Comparison of ENCODE assay signal across 13 mouse cellular contexts in the genomic region with DNA sequence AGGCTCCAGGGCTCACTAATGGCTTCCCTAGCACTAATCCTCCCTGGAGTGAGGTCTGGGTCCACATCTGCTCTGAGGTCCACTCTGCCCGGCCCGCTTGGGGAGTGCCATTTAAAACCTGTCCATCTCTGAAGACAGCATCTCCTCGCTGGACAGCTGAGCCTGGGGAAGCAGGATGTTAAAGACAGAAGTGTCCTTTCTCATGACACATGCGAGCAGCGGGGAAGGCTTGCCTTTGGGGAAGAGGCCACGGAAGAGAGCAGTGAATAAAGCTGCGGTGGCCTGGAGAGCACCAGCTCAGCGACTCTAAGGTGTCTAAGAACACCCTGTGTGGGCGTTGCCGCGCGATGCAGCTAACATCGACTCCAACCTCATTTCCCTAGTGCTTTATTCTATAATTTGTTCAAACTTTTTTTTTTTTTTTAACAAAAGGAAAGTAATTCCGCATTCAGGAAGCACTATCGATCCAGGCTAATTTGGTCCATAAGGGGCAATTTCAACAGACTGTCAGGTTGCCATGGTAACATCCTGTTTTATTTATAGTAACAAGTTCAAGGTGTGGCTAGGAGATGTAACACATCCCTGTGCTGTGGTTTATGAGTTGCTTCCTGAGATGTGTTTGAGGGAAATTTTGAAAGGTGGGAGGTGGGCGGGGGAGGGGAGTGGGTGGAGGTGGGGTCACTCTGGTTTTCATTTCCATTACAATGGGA.
DNase-seq lines count a peak whose midpoint lies in the region; ATAC-seq and TF ChIP-seq lines count a peak whose summit lies in the region.
"Had no signal": no experiment of that assay in that cellular context is flagged by ENCODE, and none has a peak within 500 bp of the region (broad histone marks: within the 10 kb centered on the region; RNA-seq: fewer than 3 reads in every experiment).

No protein-coding gene starts in this region.

- no peaks in the 10 kb centered on the region for H3K27me3 ChIP-seq in forebrain, embryonic 14.5 days (replicated peaks; ENCODE audit: control insufficient read depth, insufficient read depth, low read length)
- H3K27me3 ChIP-seq in limb, embryonic 11.5 days (ENCODE audit: control insufficient read depth, insufficient read depth, low read length) = no peaks in the 10 kb centered on the region
- no peaks in the 10 kb centered on the region for H3K27me3 ChIP-seq in neural tube, embryonic 11.5 days (ENCODE audit: control insufficient read depth, insufficient read depth, low read length)
- no peaks in the 10 kb centered on the region for H3K27me3 ChIP-seq in kidney, embryonic 15.5 days

- peak; percentile 70; the same call in 1 of the 2 replicates for ATAC-seq in forebrain, embryonic 14.5 days
- ATAC-seq in limb, embryonic 11.5 days (ENCODE audit: insufficient number of reproducible peaks, low FRiP score, low TSS enrichment, low read depth) = 0 out of 2 replicates have a peak, but pooled peaks have one; percentile 70
- ATAC-seq in neural tube, embryonic 11.5 days (ENCODE audit: insufficient read depth, low FRiP score, low TSS enrichment) = no peak
- no peak for ATAC-seq in kidney, embryonic 15.5 days (replicated peaks; ENCODE audit: low FRiP score)

- peak overlapping the region; percentile 23 for H3K4me2 ChIP-seq in forebrain, embryonic 14.5 days (ENCODE audit: low read length)
- peak overlapping the region; percentile 18; the same call in 1 of the 2 replicates for H3K4me2 ChIP-seq in limb, embryonic 11.5 days (ENCODE audit: low read depth, severe bottlenecking)
- peak overlapping the region; percentile 22; the same call in 1 of the 2 replicates for H3K4me2 ChIP-seq in neural tube, embryonic 11.5 days (ENCODE audit: low read depth)
- no peak overlapping the region for H3K4me2 ChIP-seq in kidney, embryonic 15.5 days
- H3K4me2 ChIP-seq: liver, embryonic 13.5 days had no signal

- no peak for TF ChIP-seq CTCF in layer of hippocampus, adult 2 months (conservative IDR thresholded peaks at IDR 0.05)

- H3K4me1 ChIP-seq in forebrain, embryonic 14.5 days (ENCODE audit: control insufficient read depth, insufficient read depth, low read length) = peaks cover 11% of the 10 kb centered on the region
- H3K4me1 ChIP-seq in limb, embryonic 11.5 days (ENCODE audit: control insufficient read depth, insufficient read depth, low read length) = peaks cover 15% of the 10 kb centered on the region
- H3K4me1 ChIP-seq in neural tube, embryonic 11.5 days (ENCODE audit: control insufficient read depth, insufficient read depth, low read length) = peaks cover 9% of the 10 kb centered on the region
- peaks cover 9% of the 10 kb centered on the region; the same call in 1 of the 2 replicates for H3K4me1 ChIP-seq in kidney, embryonic 15.5 days
- H3K4me1 ChIP-seq: megakaryocyte, embryonic 14.5 days had no signal

- DNase-seq in layer of hippocampus, adult 2 months (ENCODE audit: low spot score in 2 of 2) = no peak
- DNase-seq in layer of hippocampus, adult 9-10 months (ENCODE audit: low spot score) = no peak
- DNase-seq in forebrain, embryonic 14.5 days (ENCODE audit: low spot score) = peak; percentile 63
- peak; percentile 60 for DNase-seq in limb, embryonic 11.5 days (ENCODE audit: low spot score)
- peak; percentile 54 for DNase-seq in neural tube, embryonic 11.5 days (ENCODE audit: low spot score)
- DNase-seq in adrenal gland, postnatal 14 days = no peak
- DNase-seq in layer of hippocampus, adult 11-12 months (ENCODE audit: low spot score) = no peak
- DNase-seq: kidney, postnatal 14 days; liver, embryonic 13.5 days; right cerebral cortex, postnatal 14 days; thymus, adult 2 months had no signal

- peak overlapping the region; percentile 18; the same call in 1 of the 2 replicates for H3K4me3 ChIP-seq in layer of hippocampus, adult 2 months
- H3K4me3 ChIP-seq in forebrain, embryonic 14.5 days (ENCODE audit: low read depth, low read length) = no peak overlapping the region
- no peak overlapping the region for H3K4me3 ChIP-seq in limb, embryonic 11.5 days (ENCODE audit: low read depth, low read length)
- H3K4me3 ChIP-seq in neural tube, embryonic 11.5 days (ENCODE audit: low read depth, low read length) = no peak overlapping the region
- H3K4me3 ChIP-seq in kidney, embryonic 15.5 days (replicated peaks) = no peak overlapping the region
- H3K4me3 ChIP-seq: liver, embryonic 13.5 days; megakaryocyte, embryonic 14.5 days had no signal

- H3K9ac ChIP-seq in forebrain, embryonic 14.5 days (ENCODE audit: low read length) = peak overlapping the region; percentile 40; the same call in 1 of the 2 replicates
- no peak overlapping the region; the same call in 1 of the 2 replicates for H3K9ac ChIP-seq in limb, embryonic 11.5 days (ENCODE audit: low read length)
- H3K9ac ChIP-seq in neural tube, embryonic 11.5 days (ENCODE audit: low read length) = no peak overlapping the region
- no peak overlapping the region for H3K9ac ChIP-seq in kidney, embryonic 15.5 days
- H3K9ac ChIP-seq: liver, embryonic 13.5 days had no signal

- no peaks in the 10 kb centered on the region for H3K36me3 ChIP-seq in forebrain, embryonic 14.5 days (ENCODE audit: control insufficient read depth, insufficient read depth, low read length)
- no peaks in the 10 kb centered on the region for H3K36me3 ChIP-seq in limb, embryonic 11.5 days (ENCODE audit: control insufficient read depth, insufficient read depth, low read length)
- H3K36me3 ChIP-seq in neural tube, embryonic 11.5 days (ENCODE audit: control insufficient read depth, insufficient read depth, low read length) = no peaks in the 10 kb centered on the region
- H3K36me3 ChIP-seq in kidney, embryonic 15.5 days = no peaks in the 10 kb centered on the region
- H3K36me3 ChIP-seq: liver, embryonic 13.5 days had no signal

- whole genome bisulfite sequencing in forebrain, embryonic 14.5 days = 14% methylated on average over 16 of the region's 16 CpGs
- 8% methylated on average over 16 of the region's 16 CpGs for WGBS in limb, embryonic 11.5 days
- WGBS in neural tube, embryonic 11.5 days = 22% methylated on average over 16 of the region's 16 CpGs
- WGBS in kidney, embryonic 15.5 days = 19% methylated on average over 16 of the region's 16 CpGs

- peak overlapping the region; percentile 51; the same call in 1 of the 2 replicates for H3K27ac ChIP-seq in layer of hippocampus, adult 2 months
- H3K27ac ChIP-seq in forebrain, embryonic 14.5 days (ENCODE audit: low read depth, low read length) = 0 out of 2 replicates have a peak overlapping the region, but pooled peaks have one; percentile 30
- H3K27ac ChIP-seq in limb, embryonic 11.5 days (replicated peaks; ENCODE audit: low read depth, low read length) = no peak overlapping the region
- H3K27ac ChIP-seq in neural tube, embryonic 11.5 days (ENCODE audit: low read depth, low read length) = peak overlapping the region; percentile 53
- no peak overlapping the region for H3K27ac ChIP-seq in kidney, embryonic 15.5 days
- H3K27ac ChIP-seq: liver, embryonic 13.5 days had no signal

- H3K9me3 ChIP-seq in forebrain, embryonic 14.5 days (replicated peaks; ENCODE audit: control insufficient read depth, low read length) = no peaks in the 10 kb centered on the region
- no peaks in the 10 kb centered on the region for H3K9me3 ChIP-seq in limb, embryonic 11.5 days (ENCODE audit: control insufficient read depth, low read length)
- H3K9me3 ChIP-seq in neural tube, embryonic 11.5 days (ENCODE audit: control insufficient read depth, low read length) = no peaks in the 10 kb centered on the region
- H3K9me3 ChIP-seq in kidney, embryonic 15.5 days (replicated peaks) = no peaks in the 10 kb centered on the region
- H3K9me3 ChIP-seq: liver, embryonic 13.5 days; megakaryocyte, embryonic 14.5 days had no signal

Comparison
In these comparisons a context has a peak if more than half of its experiments do, and no peak if none do; other contexts are left out.
1. DNase-seq: peak in forebrain, embryonic 14.5 days (single experiment), limb, embryonic 11.5 days (single experiment) and neural tube, embryonic 11.5 days (single experiment); none in layer of hippocampus, adult 2 months (0 of 2), layer of hippocampus, adult 9-10 months (single experiment), adrenal gland, postnatal 14 days (single experiment) and layer of hippocampus, adult 11-12 months (single experiment).
2. H3K27ac ChIP-seq: peak in layer of hippocampus, adult 2 months (single experiment), forebrain, embryonic 14.5 days (single experiment) and neural tube, embryonic 11.5 days (single experiment); none in limb, embryonic 11.5 days (single experiment) and kidney, embryonic 15.5 days (single experiment).
3. ATAC-seq: peak in forebrain, embryonic 14.5 days (single experiment) and limb, embryonic 11.5 days (single experiment); none in neural tube, embryonic 11.5 days (single experiment) and kidney, embryonic 15.5 days (single experiment).